Mouse (Mus musculus): ENCODE results near the gene Foxp4. TPM values are rescaled to one million over a fixed set of nuclear protein-coding genes. Genes with fewer than 3 reads are reported as not detected.

Foxp4 gene
- total and polyA plus RNA-seq, 3 experiments: 3.3 to 41.7 (median 9.9) TPM

DNA sequence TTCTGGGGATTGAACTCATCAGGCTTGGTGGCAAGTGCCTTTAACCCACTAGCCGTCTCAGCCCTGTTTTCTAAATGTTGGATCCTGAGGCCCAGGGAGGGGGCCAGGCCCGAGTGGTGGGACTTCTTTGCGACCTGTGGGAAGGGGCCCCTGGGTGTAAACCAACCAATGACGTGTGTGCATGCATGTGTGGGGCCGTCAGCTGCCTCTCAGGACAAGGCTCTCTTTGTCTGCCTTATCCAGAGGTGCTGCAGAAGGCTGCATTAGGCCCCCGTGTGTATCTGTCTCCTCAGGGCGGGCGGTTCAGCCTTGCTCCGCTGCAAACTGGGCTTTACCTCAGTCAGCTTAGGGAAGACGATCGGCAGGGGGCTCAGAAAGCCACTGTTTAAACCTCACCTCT, 61.0 kb downstream of the Foxp4 start:
- TF ChIP-seq SMC3 (IDR thresholded peaks at IDR 0.05; ENCODE audit: low read depth, low read length) (no peak), JUND (conservative IDR thresholded peaks at IDR 0.05; ENCODE audit: low read depth, low read length) (no peak), ETS1 (conservative IDR thresholded peaks at IDR 0.05; ENCODE audit: low read depth, low read length) (no peak), GABPA (IDR thresholded peaks at IDR 0.05; ENCODE audit: insufficient replicate concordance, low read depth, low read length) (no peak)
- Histone ChIP-seq H3K9me3 (replicated peaks; ENCODE audit: low read length) (no peaks in the 10 kb centered on the region), H3K4me2 (ENCODE audit: insufficient read depth, low read depth, poor library complexity, severe bottlenecking) (no peak overlapping the region), H3K36me3 (replicated peaks in 1 of 2; ENCODE audit: control insufficient read depth in 1 of 2, insufficient read depth in 1 of 2, low read length in 1 of 2) (peaks cover 6 to 26% of the 10 kb centered on the region in 2 experiments), H3K27me3 (replicated peaks) (peaks cover 2% of the 10 kb centered on the region), H3K79me2 (replicated peaks; ENCODE audit: control insufficient read depth, extremely low read depth, insufficient read depth, poor library complexity, severe bottlenecking) (no peaks in the 10 kb centered on the region), H3K4me3 (replicated peaks in 1 of 3; ENCODE audit: low read depth in 2 of 3, low read length in 2 of 3, poor library complexity in 1 of 3) (no peak overlapping the region), H3K9ac (ENCODE audit: insufficient read depth, low read depth) (no peak overlapping the region), H3K4me1 (ENCODE audit: control insufficient read depth in 1 of 2, insufficient read depth in 2 of 2) (peaks cover 0 to 7% of the 10 kb centered on the region in 2 experiments; a peak in 2 of 4 replicates), H3K27ac (ENCODE audit: insufficient read depth, low read depth) (no peak overlapping the region)
- no peak for DNase-seq (ENCODE audit: extremely low read depth)
- dilution Hi-C loops (cut with MboI; ENCODE audit: extremely low pct_ligation_motif_present, extremely low pct_unique_long_range_greater_than_20kb, low sequenced_read_pairs) (no loop called here), in situ Hi-C loops (cut with MboI; ENCODE audit: low pct_ligation_motif_present, low pct_unique_long_range_greater_than_20kb, low sequenced_read_pairs) (loop anchor here (10.0 kb wide), 1 partner anchor 69 kb away; no protein-coding TSS in a partner anchor)

DNA sequence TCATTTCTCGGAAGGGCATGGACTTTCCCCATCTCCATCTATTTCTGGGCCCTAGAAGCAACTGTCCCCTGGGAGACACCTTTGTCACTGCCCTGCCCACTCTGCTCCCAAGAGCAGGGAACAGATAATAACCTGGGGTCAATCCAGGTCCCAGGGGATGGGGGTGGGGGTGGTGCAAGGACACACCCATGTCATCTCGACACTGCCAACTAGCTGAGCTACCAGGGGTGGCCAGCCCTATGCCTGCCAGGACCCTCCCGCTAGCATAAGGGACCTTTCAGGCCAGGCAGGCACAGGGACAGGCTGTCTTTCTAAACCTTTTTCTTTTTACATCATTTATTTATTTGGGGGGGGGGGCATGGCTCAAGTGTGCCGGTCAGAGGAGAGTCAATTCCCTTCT, 61.4 kb downstream of the Foxp4 start:
- no peak overlapping the region for H3K27ac ChIP-seq (ENCODE audit: insufficient read depth, low read depth)
- H3K9me3 ChIP-seq (replicated peaks; ENCODE audit: low read length): peaks cover under 1% of the 10 kb centered on the region
- no peak overlapping the region for H3K4me2 ChIP-seq (ENCODE audit: insufficient read depth, low read depth, poor library complexity, severe bottlenecking)
- no peak overlapping the region for H3K9ac ChIP-seq (ENCODE audit: insufficient read depth, low read depth)
- H3K79me2 ChIP-seq (replicated peaks; ENCODE audit: control insufficient read depth, extremely low read depth, insufficient read depth, poor library complexity, severe bottlenecking): no peaks in the 10 kb centered on the region
- TF ChIP-seq POLR2AphosphoS2 (IDR thresholded peaks at IDR 0.05; ENCODE audit: low read depth, low read length): no peak
- TF ChIP-seq EP300 (IDR thresholded peaks at IDR 0.05; ENCODE audit: low read length): no peak
- TF ChIP-seq MEF2A (IDR thresholded peaks at IDR 0.05; ENCODE audit: borderline replicate concordance, low read depth, low read length): no peak
- TF ChIP-seq TCF12 (IDR thresholded peaks at IDR 0.05; ENCODE audit: low read depth, low read length): no peak
- TF ChIP-seq ZNF384 (IDR thresholded peaks at IDR 0.05; ENCODE audit: low read depth, low read length): no peak
- no peak for TF ChIP-seq ZKSCAN1 (IDR thresholded peaks at IDR 0.05; ENCODE audit: borderline replicate concordance, low read depth, low read length)
- no peak for TF ChIP-seq USF2 (conservative IDR thresholded peaks at IDR 0.05; ENCODE audit: low read depth, low read length)
- no peak for TF ChIP-seq POLR2A (IDR thresholded peaks at IDR 0.05; ENCODE audit: low read depth, low read length)
- no peak for TF ChIP-seq IRF4 (IDR thresholded peaks at IDR 0.05; ENCODE audit: low read depth, low read length)
- no peak for TF ChIP-seq MYC (IDR thresholded peaks at IDR 0.05; ENCODE audit: low read depth, low read length)
- TF ChIP-seq MAX (IDR thresholded peaks at IDR 0.05; ENCODE audit: low read length): no peak
- TF ChIP-seq UBTF (IDR thresholded peaks at IDR 0.05; ENCODE audit: low read depth, low read length): no peak
- DNase-seq (ENCODE audit: extremely low read depth): no peak
- H3K36me3 ChIP-seq (replicated peaks in 1 of 2; ENCODE audit: control insufficient read depth in 1 of 2, insufficient read depth in 1 of 2, low read length in 1 of 2): peaks cover 3 to 22% of the 10 kb centered on the region in 2 experiments
- in situ Hi-C loops (cut with MboI; ENCODE audit: low pct_ligation_motif_present, low pct_unique_long_range_greater_than_20kb, low sequenced_read_pairs) (loop anchor here (10.0 kb wide), 1 partner anchor 68 kb away; no protein-coding TSS in a partner anchor), dilution Hi-C loops (cut with MboI; ENCODE audit: extremely low pct_ligation_motif_present, extremely low pct_unique_long_range_greater_than_20kb, low sequenced_read_pairs) (no loop called here)
- peaks cover 2% of the 10 kb centered on the region for H3K27me3 ChIP-seq (replicated peaks)
- H3K4me1 ChIP-seq (ENCODE audit: control insufficient read depth in 1 of 2, insufficient read depth in 2 of 2): peaks cover 0 to 7% of the 10 kb centered on the region in 2 experiments; a peak in 2 of 4 replicates
- no peak overlapping the region for H3K4me3 ChIP-seq (replicated peaks in 1 of 3; ENCODE audit: low read depth in 2 of 3, low read length in 2 of 3, poor library complexity in 1 of 3)
